Mouse (Mus musculus): ENCODE data around the gene Dock4. TPM values are rescaled to one million over a fixed set of nuclear protein-coding genes. Genes with fewer than 3 reads are reported as not detected.

Gene Dock4
- total RNA-seq, 2 experiments from 2014 or later, result 86.1 to 86.3 TPM

GRCm38 (mm10) chr12:40499627-40500329, 54.0 kb downstream of the Dock4 start:
- DNase-seq (ENCODE audit: low spot score in 2 of 2), result no peak
- intact Hi-C loops (cut with DNase I), result loop anchor here (5.0 kb wide), 1 partner anchor 52 kb away; the partner anchor contains the start of genes Dock4 and Zfp277

- intact Hi-C loops (cut with DNase I), result loop anchor here (5.0 kb wide), 1 partner anchor 54 kb away; the partner anchor contains the start of genes Dock4 and Zfp277
- no peak for DNase-seq (ENCODE audit: low spot score in 2 of 2)
Measured at GRCm38 (mm10) chr12:40501141-40501540, 55.4 kb downstream of the Dock4 start.

GRCm38 (mm10) chr12:40503520-40503919, 57.8 kb downstream of the Dock4 start:
- intact Hi-C loops (cut with DNase I), result loop anchor here (5.0 kb wide), 1 partner anchor 56 kb away; the partner anchor contains the start of genes Dock4 and Zfp277
- no peak for DNase-seq (ENCODE audit: low spot score in 2 of 2)

DNA sequence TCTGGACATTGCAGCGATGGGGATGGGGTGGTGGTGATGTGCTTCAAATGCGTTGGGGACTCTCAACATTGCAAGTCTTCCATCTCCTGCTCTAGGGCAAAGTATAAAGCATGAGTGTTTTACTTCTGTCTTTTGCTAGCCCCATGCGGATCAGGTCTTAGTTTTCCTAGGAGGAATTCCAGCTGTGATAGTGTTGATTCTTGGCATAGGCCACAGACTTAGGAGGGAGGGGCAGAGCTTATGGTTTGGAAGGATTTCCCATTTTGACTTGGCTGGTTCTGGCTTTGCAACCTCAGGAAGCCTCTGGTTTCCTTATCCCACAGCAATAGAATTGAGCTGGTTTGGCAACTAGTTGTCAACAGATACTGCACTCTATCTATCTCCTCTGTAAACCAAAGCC, 58.9 kb downstream of the Dock4 start:
- DNase-seq (ENCODE audit: low spot score in 2 of 2), result no peak
- intact Hi-C loops (cut with DNase I), result loop anchor here (5.0 kb wide), 1 partner anchor 57 kb away; the partner anchor contains the start of genes Dock4 and Zfp277

GRCm38 (mm10) chr12:40507823-40508390, 62.2 kb downstream of the Dock4 start:
- DNase-seq (ENCODE audit: low spot score in 2 of 2), result no peak
- intact Hi-C loops (cut with DNase I), result no loop called here

DNA sequence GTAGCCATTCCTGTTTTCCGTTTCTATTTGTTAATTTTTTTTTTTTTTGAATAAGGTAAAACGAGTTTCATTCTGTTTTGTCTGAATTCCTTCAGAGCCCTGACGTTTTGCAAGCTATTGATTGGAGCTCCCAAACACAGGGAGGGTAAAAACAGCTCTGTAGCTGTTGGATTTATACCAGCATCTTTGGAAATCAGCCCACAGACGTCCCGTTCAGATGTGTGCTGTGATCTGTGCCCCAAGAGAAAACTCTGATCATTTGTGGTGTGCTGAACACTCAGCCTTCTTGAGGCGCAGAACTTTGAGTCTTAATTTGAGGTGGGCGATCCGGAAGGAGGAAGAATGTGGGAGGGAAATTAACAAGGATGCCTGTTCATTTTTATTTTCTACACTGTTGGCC, 62.7 kb downstream of the Dock4 start:
- intact Hi-C loops (cut with DNase I), result no loop called here
- no peak for DNase-seq (ENCODE audit: low spot score in 2 of 2)

DNA sequence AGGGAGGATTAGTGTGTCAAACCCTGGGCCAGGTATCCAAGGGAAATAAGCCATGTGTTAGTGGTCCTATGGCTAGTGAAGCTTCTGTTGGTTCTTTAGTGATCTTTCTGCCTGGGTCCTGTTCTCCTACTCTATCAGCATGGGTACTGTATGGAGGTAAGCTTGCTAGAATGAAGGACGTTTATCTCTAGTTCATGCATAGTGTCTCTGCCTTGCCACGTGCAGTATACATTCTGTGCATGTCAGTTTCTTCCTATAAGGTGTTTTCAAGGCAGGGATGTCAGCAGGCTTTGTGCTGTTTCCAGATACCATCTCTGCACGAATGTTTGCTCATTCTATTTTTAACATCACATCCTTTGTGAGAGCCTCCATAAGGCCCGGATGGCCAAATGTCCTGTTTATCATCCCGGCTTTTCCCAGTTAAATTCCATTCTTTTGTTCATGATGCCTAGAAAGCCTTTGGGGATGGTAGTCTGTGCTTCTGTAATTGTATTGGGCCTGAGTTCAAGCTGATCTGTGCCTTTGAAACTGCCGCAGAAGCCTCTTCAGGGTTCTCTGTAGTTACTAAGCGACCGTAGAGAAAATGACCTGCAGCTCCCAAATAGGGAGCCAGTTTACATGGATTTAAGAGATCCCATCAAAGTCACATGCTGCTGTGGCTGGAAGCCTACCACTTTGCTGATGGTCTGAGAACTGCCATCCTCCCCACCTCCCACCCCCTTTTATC, 66.1 kb downstream of the Dock4 start:
- no peak for DNase-seq (ENCODE audit: low spot score in 2 of 2)
- intact Hi-C loops (cut with DNase I), result no loop called here

DNA sequence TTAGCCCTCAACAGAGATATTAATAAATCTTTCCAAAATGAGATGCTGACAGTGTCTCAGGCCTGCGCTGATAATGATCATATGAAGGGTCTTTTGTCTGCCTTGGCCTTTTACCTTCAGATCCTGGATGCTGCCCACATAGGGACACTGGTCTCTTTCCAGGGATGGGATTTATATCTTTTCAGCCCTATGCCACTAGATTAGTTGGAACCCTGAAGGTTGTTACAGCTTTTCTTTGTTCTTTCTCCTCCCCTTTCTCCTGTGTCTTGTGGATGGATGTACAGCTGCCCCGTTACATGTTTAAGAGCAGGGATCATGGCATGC, 66.6 kb downstream of the Dock4 start:
- intact Hi-C loops (cut with DNase I), result no loop called here
- no peak for DNase-seq (ENCODE audit: low spot score in 2 of 2)

GRCm38 (mm10) chr12:40512994-40513393, 67.2 kb downstream of the Dock4 start:
- intact Hi-C loops (cut with DNase I), result no loop called here
- no peak for DNase-seq (ENCODE audit: low spot score in 2 of 2)

GRCm38 (mm10) chr12:40514021-40514420, 68.3 kb downstream of the Dock4 start:
- intact Hi-C loops (cut with DNase I), result no loop called here
- no peak for DNase-seq (ENCODE audit: low spot score in 2 of 2)

- DNase-seq (ENCODE audit: low spot score in 2 of 2), result no peak
- intact Hi-C loops (cut with DNase I), result no loop called here
Measured at GRCm38 (mm10) chr12:40522468-40522867, 76.7 kb downstream of the Dock4 start.

DNA sequence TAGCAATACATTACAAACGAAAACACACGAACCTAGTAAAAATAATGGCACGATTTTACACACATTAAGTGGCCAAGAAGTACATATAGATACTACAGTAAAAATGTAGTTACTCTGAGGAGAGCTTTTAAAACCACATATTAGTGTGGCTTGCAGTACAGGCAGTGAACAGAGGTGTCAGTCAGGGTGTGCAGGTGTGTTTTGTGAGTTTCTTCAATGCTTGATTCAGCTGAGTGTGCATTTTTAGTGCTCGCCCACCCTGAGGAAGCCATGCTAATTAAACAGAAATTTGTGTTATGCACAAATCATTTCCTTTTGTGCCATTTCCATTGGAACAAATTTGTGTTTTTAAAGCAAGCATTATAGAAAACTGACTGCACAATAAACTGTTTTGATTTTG, 77.3 kb downstream of the Dock4 start:
- intact Hi-C loops (cut with DNase I), result no loop called here
- DNase-seq (ENCODE audit: low spot score in 2 of 2), result no peak

- intact Hi-C loops (cut with DNase I), result no loop called here
- no peak for DNase-seq (ENCODE audit: low spot score in 2 of 2)
Measured at GRCm38 (mm10) chr12:40525045-40525444, 79.3 kb downstream of the Dock4 start.

- no peak for DNase-seq (ENCODE audit: low spot score in 2 of 2)
- intact Hi-C loops (cut with DNase I), result no loop called here
Measured at GRCm38 (mm10) chr12:40535655-40536618, 90.2 kb downstream of the Dock4 start.

- intact Hi-C loops (cut with DNase I), result no loop called here
- DNase-seq (ENCODE audit: low spot score in 2 of 2), result no peak
Measured at GRCm38 (mm10) chr12:40537826-40538225, 92.1 kb downstream of the Dock4 start.

DNA sequence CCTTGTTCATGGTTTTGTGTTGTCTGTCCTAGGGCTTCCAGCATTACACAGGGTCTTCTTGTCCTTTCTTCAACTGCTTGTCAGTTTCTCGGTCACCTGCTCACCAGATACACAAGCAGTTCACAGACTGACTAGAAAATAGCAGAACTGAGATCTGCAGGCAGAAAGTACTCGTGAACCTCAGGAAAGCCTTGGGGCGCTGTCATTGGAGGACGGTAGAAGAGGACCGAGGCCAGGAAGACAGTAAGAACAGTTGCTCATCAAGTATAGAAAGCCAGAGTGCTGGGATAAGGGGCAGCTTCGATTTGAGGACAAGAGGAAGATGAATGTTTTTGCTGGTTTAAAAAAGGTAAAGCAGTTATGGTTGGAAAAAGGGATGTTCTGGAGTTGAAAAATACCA, 92.6 kb downstream of the Dock4 start:
- DNase-seq (ENCODE audit: low spot score in 2 of 2), result no peak
- intact Hi-C loops (cut with DNase I), result no loop called here

DNA sequence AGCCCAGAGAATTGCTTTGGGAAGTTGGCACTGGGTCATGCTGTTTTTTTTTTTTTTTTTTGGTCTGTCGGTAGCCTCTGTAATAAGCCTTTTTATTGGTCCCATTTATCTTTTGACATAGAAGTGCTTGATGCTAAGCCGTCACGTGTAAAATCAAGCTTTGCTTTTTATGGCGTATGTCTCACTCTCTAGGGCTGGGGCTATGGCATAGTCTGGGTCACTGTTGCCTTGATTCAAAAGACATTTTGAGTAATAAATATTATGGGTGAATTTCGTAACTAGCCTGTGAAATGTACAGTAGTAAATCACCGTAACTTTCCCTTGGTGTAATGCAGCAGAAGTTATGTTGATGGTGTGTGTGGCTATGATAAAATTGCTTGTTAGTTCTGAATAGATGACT, 93.0 kb downstream of the Dock4 start:
- DNase-seq (ENCODE audit: low spot score in 2 of 2), result no peak
- intact Hi-C loops (cut with DNase I), result no loop called here

GRCm38 (mm10) chr12:40544273-40544672, 98.5 kb downstream of the Dock4 start:
- intact Hi-C loops (cut with DNase I), result no loop called here
- DNase-seq (ENCODE audit: low spot score in 2 of 2), result no peak

DNA sequence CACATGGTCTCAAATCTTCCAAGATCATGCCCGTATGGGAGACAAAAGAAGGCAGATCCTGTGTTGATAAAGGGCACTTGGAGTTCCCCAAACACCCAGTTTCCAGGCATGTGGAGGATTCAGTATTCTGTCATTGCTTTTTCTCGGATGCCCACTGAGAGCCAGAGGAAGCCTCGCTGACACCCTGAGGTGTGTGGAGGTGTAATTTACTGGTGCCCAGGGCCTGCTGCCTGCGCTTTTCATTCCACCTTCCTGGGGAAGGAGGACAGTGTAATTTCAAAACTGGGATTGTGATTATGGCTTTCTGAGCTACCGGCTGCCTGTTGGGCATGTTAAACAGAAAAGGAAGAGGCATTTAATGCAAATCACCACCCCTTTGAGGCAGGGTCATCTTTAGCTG, 101.1 kb downstream of the Dock4 start:
- DNase-seq (ENCODE audit: low spot score in 2 of 2), result no peak
- intact Hi-C loops (cut with DNase I), result no loop called here

GRCm38 (mm10) chr12:40551317-40551716, 105.6 kb downstream of the Dock4 start:
- intact Hi-C loops (cut with DNase I), result no loop called here
- DNase-seq (ENCODE audit: low spot score in 2 of 2), result no peak

All from left cerebral cortex, postnatal 14 days (tissue).